Mouse (Mus musculus) liver, adult 2 months (tissue): ENCODE data around the gene Tacc3. TPM values are rescaled to one million over a fixed set of nuclear protein-coding genes. Genes with fewer than 3 reads are reported as not detected.

ENCODE experiments used
- DNase-seq: peaks from one replicate; pipeline ENCODE4 v3.0.0-alpha.2; 2011; ENCODE audit warnings: low read depth, low spot score; ENCODE audit errors: extremely low read depth
- H3K27ac ChIP-seq: fragments of 200-500 bp; replicated peaks from 2 replicates; pipeline ENCODE4 v1.5.1; 2012; ENCODE audit warnings: low read depth, mild to moderate bottlenecking, control low read depth, inconsistent platforms, low read length; ENCODE audit not compliant: insufficient read depth
- H3K27me3 ChIP-seq: fragments of 200-500 bp; 2 replicates; pipeline ENCODE4 v1.6.1; 2012; ENCODE audit warnings: mild to moderate bottlenecking, moderate library complexity, low read length, inconsistent platforms; ENCODE audit not compliant: control insufficient read depth, insufficient read depth
- H3K36me3 ChIP-seq: fragments of 200-500 bp; 2 replicates; pipeline ENCODE4 v1.6.1; 2012; ENCODE audit warnings: low read length, inconsistent platforms; ENCODE audit not compliant: control insufficient read depth, insufficient read depth
- H3K4me1 ChIP-seq: fragments of 200-500 bp; 2 replicates; pipeline ENCODE4 v1.6.1; 2011; ENCODE audit warnings: low read length; ENCODE audit not compliant: control insufficient read depth, insufficient read depth
- H3K4me3 ChIP-seq: fragments of 200-500 bp; 2 replicates; pipeline ENCODE4 v1.5.1; 2011; ENCODE audit warnings: low read depth, mild to moderate bottlenecking, control low read depth, low read length, moderate library complexity; ENCODE audit not compliant: insufficient read depth
- H3K79me2 ChIP-seq: fragments of 200-500 bp; 2 replicates; pipeline ENCODE4 v1.6.1; 2012; ENCODE audit warnings: inconsistent platforms, mild to moderate bottlenecking, low read length, moderate library complexity; ENCODE audit not compliant: control insufficient read depth, insufficient read depth
- H3K9ac ChIP-seq: fragments of 200-500 bp; 2 replicates; pipeline ENCODE4 v1.6.1; 2012; ENCODE audit warnings: low read depth, mild to moderate bottlenecking, control low read depth, inconsistent platforms, low read length
- CTCF ChIP-seq: fragments of 200-500 bp; IDR thresholded peaks from 2 replicates; pipeline ENCODE4 v1.5.1; 2011; ENCODE audit warnings: low read depth, low read length, control low read depth
- POLR2A ChIP-seq: fragments of 200-500 bp; IDR thresholded peaks from 2 replicates; pipeline ENCODE4 v1.6.1; 2011; ENCODE audit warnings: low read length, control low read depth; ENCODE audit not compliant: insufficient read depth; ENCODE audit errors: extremely low read depth
- WGBS: fragments of 180-500 bp; shearing (Covaris S2); methylation state at CpG from one replicate; pipeline ENCODE4 v1.1.7; 2018; 5-methylcytosine and 5-hydroxymethylcytosine counted together
- polyA plus RNA-seq: library from polyadenylated mRNA; depleted of rRNA; stranded (reverse); fragments of >200 nt; gene quantifications from 2 replicates; pipeline ENCODE4 v1.2.3, GENCODE M21; 2012
- total RNA-seq: library from RNA; depleted of rRNA; stranded (reverse); fragments of >200 nt; gene quantifications from 2 replicates; pipeline ENCODE4 v1.2.3, GENCODE M21; 2014

The Tacc3 gene
- total and polyA plus RNA-seq, 2 experiments: 0.92 to 1.3 TPM

GRCm38 (mm10) chr5:33678244-33678643, 20.3 kb downstream of the Tacc3 start:
- no peak for DNase-seq
- no peaks in the 10 kb centered on the region for H3K4me1 ChIP-seq
- no peaks in the 10 kb centered on the region for H3K79me2 ChIP-seq
- TF ChIP-seq CTCF (no peak), POLR2A (no peak)
- H3K36me3 ChIP-seq: no peaks in the 10 kb centered on the region
- no peak overlapping the region for H3K27ac ChIP-seq
- no peak overlapping the region for H3K9ac ChIP-seq
- WGBS: 92% methylated on average over 5 of the region's 5 CpGs
- no peak overlapping the region for H3K4me3 ChIP-seq
- H3K27me3 ChIP-seq: no peaks in the 10 kb centered on the region

- Histone ChIP-seq H3K36me3 (no peaks in the 10 kb centered on the region), H3K9ac (no peak overlapping the region), H3K4me3 (no peak overlapping the region), H3K27me3 (no peaks in the 10 kb centered on the region), H3K79me2 (no peaks in the 10 kb centered on the region), H3K4me1 (no peaks in the 10 kb centered on the region), H3K27ac (no peak overlapping the region)
- TF ChIP-seq CTCF (no peak), POLR2A (no peak)
- no peak for DNase-seq
- 54% methylated on average over 3 of the region's 3 CpGs for WGBS
Observed at GRCm38 (mm10) chr5:33681044-33681443, 23.1 kb downstream of the Tacc3 start.

- no peaks in the 10 kb centered on the region for H3K79me2 ChIP-seq
- H3K36me3 ChIP-seq: no peaks in the 10 kb centered on the region
- TF ChIP-seq POLR2A: no peak
- TF ChIP-seq CTCF: no peak
- no peak overlapping the region for H3K4me3 ChIP-seq
- H3K9ac ChIP-seq: no peak overlapping the region
- DNase-seq: no peak
- H3K27ac ChIP-seq: no peak overlapping the region
- H3K27me3 ChIP-seq: no peaks in the 10 kb centered on the region
- 76% methylated on average over 15 of the region's 15 CpGs for WGBS
- H3K4me1 ChIP-seq: no peaks in the 10 kb centered on the region
Observed at GRCm38 (mm10) chr5:33681611-33682388, 23.9 kb downstream of the Tacc3 start.

GRCm38 (mm10) chr5:33682963-33683362, 25.0 kb downstream of the Tacc3 start:
- H3K79me2 ChIP-seq: no peaks in the 10 kb centered on the region
- no peak overlapping the region for H3K27ac ChIP-seq
- 94% methylated on average over 4 of the region's 4 CpGs for WGBS
- TF ChIP-seq CTCF: no peak
- no peak for TF ChIP-seq POLR2A
- no peaks in the 10 kb centered on the region for H3K36me3 ChIP-seq
- H3K27me3 ChIP-seq: no peaks in the 10 kb centered on the region
- no peak for DNase-seq
- H3K4me3 ChIP-seq: no peak overlapping the region
- H3K4me1 ChIP-seq: no peaks in the 10 kb centered on the region; the same call in 1 of the 2 replicates
- H3K9ac ChIP-seq: no peak overlapping the region

GRCm38 (mm10) chr5:33683897-33684652, 26.1 kb downstream of the Tacc3 start:
- TF ChIP-seq POLR2A (no peak), CTCF (peak; percentile 82)
- peak; percentile 44 for DNase-seq
- Histone ChIP-seq H3K27me3 (no peaks in the 10 kb centered on the region), H3K9ac (no peak overlapping the region), H3K79me2 (no peaks in the 10 kb centered on the region), H3K4me3 (no peak overlapping the region), H3K27ac (no peak overlapping the region), H3K36me3 (no peaks in the 10 kb centered on the region), H3K4me1 (no peaks in the 10 kb centered on the region; the same call in 1 of the 2 replicates)
- WGBS: 46% methylated on average over 7 of the region's 7 CpGs
